8 mouse cellular contexts compared by ENCODE assay signal in genomic region chr11:23679044-23679642, GRCm38 (mm10). TPM values are rescaled to one million over a fixed set of nuclear protein-coding genes. Genes with fewer than 3 reads are reported as not detected.
A peak's percentile ranks its signal among the peaks of the same experiment; 100 is the strongest.
DNase-seq lines count a peak whose midpoint lies in the region; ATAC-seq lines count a peak whose summit lies in the region.

No protein-coding gene starts in this region.

- no peak overlapping the region for H3K4me3 ChIP-seq in forebrain, embryonic 14.5 days (ENCODE audit: low read depth, low read length)
- no peak overlapping the region for H3K4me3 ChIP-seq in intestine, embryonic 14.5 days (ENCODE audit: low read depth, low read length)
- H3K4me3 ChIP-seq in limb, embryonic 10.5 days, result no peak overlapping the region
- no peak overlapping the region for H3K4me3 ChIP-seq in midbrain, embryonic 16.5 days (ENCODE audit: low read depth, low read length)

- H3K27me3 ChIP-seq in forebrain, embryonic 14.5 days (replicated peaks; ENCODE audit: control insufficient read depth, insufficient read depth, low read length), result no peaks in the 10 kb centered on the region
- no peaks in the 10 kb centered on the region for H3K27me3 ChIP-seq in intestine, embryonic 14.5 days (replicated peaks; ENCODE audit: control insufficient read depth, insufficient read depth, low read length)
- H3K27me3 ChIP-seq in limb, embryonic 10.5 days (ENCODE audit: low read depth, poor library complexity, severe bottlenecking), result no peaks in the 10 kb centered on the region
- H3K27me3 ChIP-seq in midbrain, embryonic 16.5 days (ENCODE audit: control insufficient read depth, insufficient read depth, low read depth, low read length), result no peaks in the 10 kb centered on the region

- H3K4me1 ChIP-seq in forebrain, embryonic 14.5 days (ENCODE audit: control insufficient read depth, insufficient read depth, low read length), result no peaks in the 10 kb centered on the region
- H3K4me1 ChIP-seq in intestine, embryonic 14.5 days (replicated peaks; ENCODE audit: control insufficient read depth, insufficient read depth, low read length), result no peaks in the 10 kb centered on the region
- H3K4me1 ChIP-seq in limb, embryonic 10.5 days, result no peaks in the 10 kb centered on the region
- H3K4me1 ChIP-seq in midbrain, embryonic 16.5 days (ENCODE audit: control insufficient read depth, insufficient read depth, low read length), result no peaks in the 10 kb centered on the region

- H3K27ac ChIP-seq in forebrain, embryonic 14.5 days (ENCODE audit: low read depth, low read length), result no peak overlapping the region
- H3K27ac ChIP-seq in intestine, embryonic 14.5 days (ENCODE audit: low read depth), result no peak overlapping the region
- no peak overlapping the region for H3K27ac ChIP-seq in limb, embryonic 10.5 days
- no peak overlapping the region for H3K27ac ChIP-seq in midbrain, embryonic 16.5 days (ENCODE audit: low read length)

- WGBS in forebrain, embryonic 14.5 days, result 57% methylated on average over 3 of the region's 3 CpGs
- WGBS in intestine, embryonic 14.5 days, result 29% methylated on average over 3 of the region's 3 CpGs
- 46% methylated on average over 3 of the region's 3 CpGs for WGBS in limb, embryonic 10.5 days
- WGBS in midbrain, embryonic 16.5 days, result 53% methylated on average over 3 of the region's 3 CpGs

- H3K9ac ChIP-seq in forebrain, embryonic 14.5 days (ENCODE audit: low read length), result no peak overlapping the region
- H3K9ac ChIP-seq in intestine, embryonic 14.5 days (ENCODE audit: low read length), result no peak overlapping the region
- H3K9ac ChIP-seq in midbrain, embryonic 16.5 days (ENCODE audit: low read depth, low read length), result no peak overlapping the region

- peaks cover 68% of the 10 kb centered on the region for H3K36me3 ChIP-seq in forebrain, embryonic 14.5 days (ENCODE audit: control insufficient read depth, insufficient read depth, low read length)
- H3K36me3 ChIP-seq in intestine, embryonic 14.5 days (ENCODE audit: control insufficient read depth, insufficient read depth, low read length), result peaks cover 76% of the 10 kb centered on the region
- peaks cover 94% of the 10 kb centered on the region for H3K36me3 ChIP-seq in limb, embryonic 10.5 days
- H3K36me3 ChIP-seq in midbrain, embryonic 16.5 days (ENCODE audit: control insufficient read depth, insufficient read depth, low read length), result peaks cover 18% of the 10 kb centered on the region

- no peaks in the 10 kb centered on the region for H3K9me3 ChIP-seq in forebrain, embryonic 14.5 days (replicated peaks; ENCODE audit: control insufficient read depth, low read length)
- no peaks in the 10 kb centered on the region for H3K9me3 ChIP-seq in intestine, embryonic 14.5 days (ENCODE audit: control insufficient read depth, low read length)
- no peaks in the 10 kb centered on the region for H3K9me3 ChIP-seq in limb, embryonic 10.5 days (replicated peaks)
- H3K9me3 ChIP-seq in midbrain, embryonic 16.5 days (replicated peaks; ENCODE audit: control insufficient read depth, low read length, poor library complexity, severe bottlenecking), result no peaks in the 10 kb centered on the region

- peak; percentile 50; the same call in 1 of the 2 replicates for ATAC-seq in forebrain, embryonic 14.5 days
- no peak for ATAC-seq in intestine, embryonic 14.5 days (replicated peaks; ENCODE audit: low FRiP score, low TSS enrichment, low read depth)
- ATAC-seq in midbrain, embryonic 16.5 days, result 0 out of 2 replicates have a peak, but pooled peaks have one; percentile 60

- peak; percentile 15 for DNase-seq in ovary, postnatal 10 days (ENCODE audit: low spot score)
- no peak for DNase-seq in ovary, adult 18-20 months (ENCODE audit: low spot score)
- DNase-seq in c-Kit-negative CD71-positive TER-119-positive erythroid progenitor cells, embryonic 14.5 days (ENCODE audit: low read depth, low spot score), result peak; percentile 48
- peak; percentile 84 for DNase-seq in forebrain, embryonic 14.5 days (ENCODE audit: low spot score)
- DNase-seq in intestine, embryonic 14.5 days (ENCODE audit: low spot score), result peak; percentile 80
- peak; percentile 46 for DNase-seq in limb, embryonic 10.5 days (ENCODE audit: low spot score)
- peak; percentile 35 for DNase-seq in telencephalon, adult 2 months (ENCODE audit: low read depth, low spot score)

- no peak overlapping the region for H3K4me2 ChIP-seq in forebrain, embryonic 14.5 days (ENCODE audit: low read length)
- H3K4me2 ChIP-seq in intestine, embryonic 14.5 days (ENCODE audit: low read length), result no peak overlapping the region
- H3K4me2 ChIP-seq in midbrain, embryonic 16.5 days (ENCODE audit: low read length), result no peak overlapping the region

RNA-seq across cellular contexts. Expression of gene Pex13, which starts 13.4 kb away (rescaled TPM):
- polyA plus RNA-seq in forebrain, embryonic 14.5 days (2014; fragmentation: Nextera tagmentation; extraction: Ambion mirVana), result 36.6 and 37.0 TPM in 2 replicates
- polyA plus RNA-seq in intestine, embryonic 14.5 days (2014; fragmentation: Nextera tagmentation; extraction: Ambion mirVana), result 25.8 and 31.7 TPM in 2 replicates
- 36.6 and 37.6 TPM in 2 replicates for polyA plus RNA-seq in limb, embryonic 10.5 days (2016; fragmentation: Nextera tagmentation; extraction: Ambion mirVana)
- 34.1 and 37.0 TPM in 2 replicates for polyA plus RNA-seq in midbrain, embryonic 16.5 days (2015; fragmentation: Nextera tagmentation; extraction: Ambion mirVana)

RNA-seq across cellular contexts. Expression of gene Pus10, which starts 13.7 kb away (rescaled TPM):
- polyA plus RNA-seq in forebrain, embryonic 14.5 days (2014; fragmentation: Nextera tagmentation; extraction: Ambion mirVana), result 13.4 and 14.7 TPM in 2 replicates
- 23.8 and 25.2 TPM in 2 replicates for polyA plus RNA-seq in intestine, embryonic 14.5 days (2014; fragmentation: Nextera tagmentation; extraction: Ambion mirVana)
- 28.9 and 30.3 TPM in 2 replicates for polyA plus RNA-seq in limb, embryonic 10.5 days (2016; fragmentation: Nextera tagmentation; extraction: Ambion mirVana)
- 11.5 and 12.1 TPM in 2 replicates for polyA plus RNA-seq in midbrain, embryonic 16.5 days (2015; fragmentation: Nextera tagmentation; extraction: Ambion mirVana)

RNA-seq across cellular contexts. Expression of gene 0610010F05Rik, which starts 45.7 kb away (rescaled TPM):
- 140 and 171 TPM in 2 replicates for polyA plus RNA-seq in forebrain, embryonic 14.5 days (2014; fragmentation: Nextera tagmentation; extraction: Ambion mirVana)
- polyA plus RNA-seq in intestine, embryonic 14.5 days (2014; fragmentation: Nextera tagmentation; extraction: Ambion mirVana), result 29.2 and 29.9 TPM in 2 replicates
- 29.8 and 32.7 TPM in 2 replicates for polyA plus RNA-seq in limb, embryonic 10.5 days (2016; fragmentation: Nextera tagmentation; extraction: Ambion mirVana)
- 138 and 150 TPM in 2 replicates for polyA plus RNA-seq in midbrain, embryonic 16.5 days (2015; fragmentation: Nextera tagmentation; extraction: Ambion mirVana)
